Mouse (Mus musculus) heart, embryonic 11.5 days (tissue): ENCODE results near the gene Zfp740. TPM values are rescaled to one million over a fixed set of nuclear protein-coding genes. Genes with fewer than 3 reads are reported as not detected.

Experiments
- ATAC-seq: fragments of 200-750 bp; cut with Nextera tagmentation; replicated peaks from 2 replicates; pipeline ENCODE4 v1.8.0; 2017; ENCODE audit warnings: moderate library complexity; ENCODE audit not compliant: insufficient number of reproducible peaks, low FRiP score, low TSS enrichment
- H3K27ac ChIP-seq: fragments of 300-500 bp; sonication (generic); 2 replicates; pipeline ENCODE4 v1.5.1; 2014; ENCODE audit warnings: mild to moderate bottlenecking, low read depth, low read length
- H3K27me3 ChIP-seq: fragments of 300-500 bp; sonication (generic); 2 replicates; pipeline ENCODE4 v1.6.1; 2014; ENCODE audit warnings: mild to moderate bottlenecking, low read length, mixed read lengths; ENCODE audit not compliant: control insufficient read depth, insufficient read depth
- H3K36me3 ChIP-seq: fragments of 300-500 bp; sonication (generic); 2 replicates; pipeline ENCODE4 v1.6.1; 2014; ENCODE audit warnings: mild to moderate bottlenecking, low read length, moderate library complexity, mixed read lengths; ENCODE audit not compliant: control insufficient read depth, insufficient read depth
- H3K4me1 ChIP-seq: fragments of 300-500 bp; sonication (generic); 2 replicates; pipeline ENCODE4 v1.6.1; 2014; ENCODE audit warnings: low read length; ENCODE audit not compliant: control insufficient read depth, insufficient read depth
- H3K4me2 ChIP-seq: fragments of 300-500 bp; sonication (generic); 2 replicates; pipeline ENCODE4 v1.6.1; 2014; ENCODE audit warnings: mild to moderate bottlenecking, moderate library complexity
- H3K4me3 ChIP-seq: fragments of 300-500 bp; sonication (generic); 2 replicates; pipeline ENCODE4 v1.5.1; 2014; ENCODE audit warnings: low read depth, low read length
- H3K9ac ChIP-seq: fragments of 300-500 bp; sonication (generic); 2 replicates; pipeline ENCODE4 v1.6.1; 2014; ENCODE audit warnings: mild to moderate bottlenecking, low read depth, low read length, moderate library complexity
- H3K9me3 ChIP-seq: fragments of 300-500 bp; sonication (generic); replicated peaks from 2 replicates; pipeline ENCODE4 v1.6.1; 2016; ENCODE audit warnings: low read length; ENCODE audit not compliant: control insufficient read depth
- WGBS: fragments of 180-500 bp; shearing (Covaris S2); extraction: QIAGEN DNeasy Blood & Tissue Kit; methylation state at CpG from one replicate; pipeline ENCODE4 v1.1.7; 2014; ENCODE audit not compliant: insufficient replicate concordance; 5-methylcytosine and 5-hydroxymethylcytosine counted together
- polyA plus RNA-seq: library from polyadenylated mRNA; unstranded; fragments of >200 nt; fragmentation: Nextera tagmentation; extraction: Ambion mirVana; gene quantifications from 2 replicates; pipeline ENCODE4 v1.2.1, GENCODE M21; 2014

Zfp740 gene
- polyA plus RNA-seq, 1 experiment from 2014 or later: 25.8 TPM

- Histone ChIP-seq H3K36me3 (peaks cover 4% of the 10 kb centered on the region), H3K9me3 (no peaks in the 10 kb centered on the region), H3K4me1 (peaks cover 7% of the 10 kb centered on the region), H3K9ac (0 out of 2 replicates have a peak overlapping the region, but pooled peaks have one; percentile 13), H3K4me3 (no peak overlapping the region), H3K27ac (no peak overlapping the region), H3K27me3 (no peaks in the 10 kb centered on the region), H3K4me2 (no peak overlapping the region)
- ATAC-seq: no peak
- WGBS: 67% methylated on average over 11 of the region's 11 CpGs
These were observed 16.8 kb upstream of the Zfp740 start for GRCm38 (mm10) chr15:102186239-102186638.

- Histone ChIP-seq H3K27me3 (no peaks in the 10 kb centered on the region), H3K4me1 (peaks cover 10% of the 10 kb centered on the region), H3K4me2 (no peak overlapping the region), H3K4me3 (no peak overlapping the region), H3K36me3 (peaks cover 4% of the 10 kb centered on the region), H3K27ac (no peak overlapping the region), H3K9ac (no peak overlapping the region), H3K9me3 (no peaks in the 10 kb centered on the region)
- 82% methylated on average over 10 of the region's 10 CpGs for WGBS
- no peak for ATAC-seq
These were observed 15.0 kb upstream of the Zfp740 start for GRCm38 (mm10) chr15:102188096-102188495.

- H3K9me3 ChIP-seq: no peaks in the 10 kb centered on the region
- WGBS: 68% methylated on average over 6 of the region's 6 CpGs
- H3K4me2 ChIP-seq: no peak overlapping the region
- no peak overlapping the region for H3K4me3 ChIP-seq
- no peak for ATAC-seq
- H3K27me3 ChIP-seq: no peaks in the 10 kb centered on the region
- H3K27ac ChIP-seq: no peak overlapping the region
- H3K9ac ChIP-seq: no peak overlapping the region
- peaks cover 4% of the 10 kb centered on the region for H3K36me3 ChIP-seq
- H3K4me1 ChIP-seq: peaks cover 10% of the 10 kb centered on the region
These were observed 14.2 kb upstream of the Zfp740 start for GRCm38 (mm10) chr15:102188883-102189282.

GRCm38 (mm10) chr15:102191699-102192098 is 11.3 kb upstream of the Zfp740 start:
- Histone ChIP-seq H3K4me1 (peaks cover 10% of the 10 kb centered on the region), H3K9ac (no peak overlapping the region), H3K27me3 (no peaks in the 10 kb centered on the region), H3K27ac (no peak overlapping the region), H3K9me3 (no peaks in the 10 kb centered on the region), H3K36me3 (no peaks in the 10 kb centered on the region), H3K4me2 (no peak overlapping the region), H3K4me3 (no peak overlapping the region)
- WGBS: 57% methylated on average over 7 of the region's 7 CpGs
- no peak for ATAC-seq

- no peak for ATAC-seq
- Histone ChIP-seq H3K9ac (no peak overlapping the region), H3K4me1 (peaks cover 10% of the 10 kb centered on the region), H3K36me3 (no peaks in the 10 kb centered on the region), H3K9me3 (no peaks in the 10 kb centered on the region), H3K4me2 (no peak overlapping the region), H3K27me3 (no peaks in the 10 kb centered on the region), H3K4me3 (no peak overlapping the region), H3K27ac (no peak overlapping the region)
- 56% methylated on average over 7 of the region's 7 CpGs for WGBS
These were observed 10.7 kb upstream of the Zfp740 start for GRCm38 (mm10) chr15:102192271-102192812.

GRCm38 (mm10) chr15:102192820-102193386 is 10.1 kb upstream of the Zfp740 start:
- H3K4me2 ChIP-seq: no peak overlapping the region
- 0 out of 2 replicates have a peak overlapping the region, but pooled peaks have one; percentile 2 for H3K9ac ChIP-seq
- ATAC-seq: no peak
- H3K4me3 ChIP-seq: no peak overlapping the region
- 35% methylated on average over 5 of the region's 5 CpGs for WGBS
- H3K36me3 ChIP-seq: no peaks in the 10 kb centered on the region
- no peak overlapping the region for H3K27ac ChIP-seq
- H3K27me3 ChIP-seq: no peaks in the 10 kb centered on the region
- H3K9me3 ChIP-seq: no peaks in the 10 kb centered on the region
- peaks cover 10% of the 10 kb centered on the region for H3K4me1 ChIP-seq

GRCm38 (mm10) chr15:102193652-102194051 is 9.4 kb upstream of the Zfp740 start:
- no peak overlapping the region for H3K4me3 ChIP-seq
- H3K36me3 ChIP-seq: no peaks in the 10 kb centered on the region
- no peaks in the 10 kb centered on the region for H3K27me3 ChIP-seq
- 83% methylated on average over 4 of the region's 4 CpGs for WGBS
- no peak for ATAC-seq
- H3K27ac ChIP-seq: no peak overlapping the region
- H3K9me3 ChIP-seq: no peaks in the 10 kb centered on the region
- no peak overlapping the region for H3K4me2 ChIP-seq
- no peak overlapping the region for H3K9ac ChIP-seq
- H3K4me1 ChIP-seq: peaks cover 5% of the 10 kb centered on the region

GRCm38 (mm10) chr15:102194439-102194838 is 8.6 kb upstream of the Zfp740 start:
- H3K27me3 ChIP-seq: no peaks in the 10 kb centered on the region
- no peaks in the 10 kb centered on the region for H3K9me3 ChIP-seq
- WGBS: 83% methylated on average over 4 of the region's 4 CpGs
- no peak for ATAC-seq
- H3K4me3 ChIP-seq: no peak overlapping the region
- H3K27ac ChIP-seq: no peak overlapping the region
- no peaks in the 10 kb centered on the region for H3K36me3 ChIP-seq
- no peak overlapping the region for H3K9ac ChIP-seq
- H3K4me1 ChIP-seq: 0 out of 2 replicates have a peak, but pooled peaks cover 3% of the 10 kb centered on the region
- H3K4me2 ChIP-seq: no peak overlapping the region

- H3K27me3 ChIP-seq: no peaks in the 10 kb centered on the region
- no peaks in the 10 kb centered on the region for H3K9me3 ChIP-seq
- H3K4me2 ChIP-seq: no peak overlapping the region
- WGBS: 82% methylated on average over 4 of the region's 4 CpGs
- no peak for ATAC-seq
- H3K9ac ChIP-seq: no peak overlapping the region
- H3K4me3 ChIP-seq: no peak overlapping the region
- H3K27ac ChIP-seq: no peak overlapping the region
- H3K36me3 ChIP-seq: no peaks in the 10 kb centered on the region
- H3K4me1 ChIP-seq: 0 out of 2 replicates have a peak, but pooled peaks cover 3% of the 10 kb centered on the region
These were observed 7.7 kb upstream of the Zfp740 start for GRCm38 (mm10) chr15:102195373-102195772.
